Mouse (Mus musculus): ENCODE results near the gene Insl3. TPM values are rescaled to one million over a fixed set of nuclear protein-coding genes. Genes with fewer than 3 reads are reported as not detected.

Insl3 gene
- 10 to 100 TPM; 59.1 to 70.3 TPM for total RNA-seq (2023)

DNA sequence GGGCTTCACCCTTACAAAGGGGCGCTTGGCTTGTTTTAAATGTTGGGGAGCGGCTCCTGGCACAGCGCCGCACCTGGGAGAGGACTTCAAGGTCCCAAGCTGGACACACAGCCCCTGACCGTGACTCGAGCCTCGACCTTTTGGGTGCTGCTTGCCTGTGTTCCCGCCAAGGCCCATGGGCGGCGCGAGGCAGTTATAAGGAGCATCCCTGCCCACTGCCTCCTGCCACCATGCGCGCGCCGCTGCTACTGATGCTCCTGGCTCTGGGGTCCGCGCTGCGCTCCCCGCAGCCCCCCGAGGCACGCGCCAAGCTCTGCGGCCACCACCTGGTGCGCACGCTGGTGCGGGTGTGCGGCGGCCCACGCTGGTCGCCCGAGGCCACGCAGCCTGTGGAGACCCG lies at the start of gene Insl3:
Gene Insl3 (plus strand): TSS at position 187 of the 400 bp plus-strand sequence.

DNA sequence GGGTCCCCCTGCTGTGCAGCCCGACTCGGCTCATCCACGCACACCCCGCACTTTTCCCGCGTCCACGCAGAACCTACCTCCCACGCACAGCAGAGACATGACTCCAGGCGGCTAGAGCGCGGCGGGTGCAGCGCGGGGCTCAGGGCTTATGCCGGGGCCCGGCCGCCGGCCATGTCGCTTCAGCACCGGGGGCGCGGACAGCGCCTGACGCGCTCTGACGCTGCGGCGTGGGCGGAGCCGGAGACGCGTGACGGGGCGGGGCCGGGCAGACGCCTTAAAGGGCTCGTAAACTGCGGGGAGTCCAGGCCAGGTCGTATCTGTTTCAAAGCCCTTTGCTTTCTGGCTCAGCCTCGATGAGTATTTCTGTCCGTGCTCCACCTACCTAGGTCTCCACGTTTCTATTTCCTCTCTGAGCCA lies 17.5 kb upstream of the Insl3 start, which contains the start of gene Unc13a:
Gene Unc13a (minus strand): TSS at position 209 of the 417 bp plus-strand sequence.

DNA sequence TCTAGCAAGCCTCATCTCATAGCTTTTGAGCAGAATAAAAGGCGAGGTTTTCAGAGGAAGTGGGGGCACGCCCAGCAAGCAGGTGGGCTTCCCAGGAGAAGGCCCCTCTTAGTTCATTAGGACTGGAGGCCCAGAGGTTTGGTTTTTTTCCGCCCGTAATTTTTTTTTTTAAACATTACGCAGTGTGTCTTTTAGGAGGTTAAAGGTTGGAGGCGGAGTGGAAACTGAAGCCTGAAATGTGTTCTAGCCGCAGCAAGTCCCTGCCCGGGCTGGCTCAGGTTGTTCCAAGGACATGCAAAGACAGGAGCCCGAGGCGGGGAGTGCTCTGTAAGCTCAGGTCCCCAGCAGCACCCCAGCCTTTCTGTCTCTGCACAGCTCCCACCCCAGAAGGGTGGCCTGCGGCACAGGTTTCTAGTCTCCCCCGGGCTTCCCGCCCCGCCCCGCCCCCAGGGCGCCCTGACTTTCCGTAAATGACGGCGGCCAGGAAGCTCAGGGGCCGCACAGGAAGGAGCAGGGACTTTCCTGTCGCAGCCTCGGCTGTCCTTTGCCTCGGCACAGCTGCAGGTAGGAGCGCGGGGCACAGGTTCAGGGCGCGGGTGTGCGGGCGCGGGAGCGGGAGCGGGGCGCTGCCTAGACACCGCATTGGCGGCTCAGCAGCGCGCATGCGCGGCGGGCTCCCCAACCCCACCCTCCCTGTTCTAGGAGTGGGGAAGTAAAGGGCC lies 12.8 kb upstream of the Insl3 start, which contains the start of gene Jak3:
Gene Jak3 (plus strand): TSS at position 277 of the 722 bp plus-strand sequence.

DNA sequence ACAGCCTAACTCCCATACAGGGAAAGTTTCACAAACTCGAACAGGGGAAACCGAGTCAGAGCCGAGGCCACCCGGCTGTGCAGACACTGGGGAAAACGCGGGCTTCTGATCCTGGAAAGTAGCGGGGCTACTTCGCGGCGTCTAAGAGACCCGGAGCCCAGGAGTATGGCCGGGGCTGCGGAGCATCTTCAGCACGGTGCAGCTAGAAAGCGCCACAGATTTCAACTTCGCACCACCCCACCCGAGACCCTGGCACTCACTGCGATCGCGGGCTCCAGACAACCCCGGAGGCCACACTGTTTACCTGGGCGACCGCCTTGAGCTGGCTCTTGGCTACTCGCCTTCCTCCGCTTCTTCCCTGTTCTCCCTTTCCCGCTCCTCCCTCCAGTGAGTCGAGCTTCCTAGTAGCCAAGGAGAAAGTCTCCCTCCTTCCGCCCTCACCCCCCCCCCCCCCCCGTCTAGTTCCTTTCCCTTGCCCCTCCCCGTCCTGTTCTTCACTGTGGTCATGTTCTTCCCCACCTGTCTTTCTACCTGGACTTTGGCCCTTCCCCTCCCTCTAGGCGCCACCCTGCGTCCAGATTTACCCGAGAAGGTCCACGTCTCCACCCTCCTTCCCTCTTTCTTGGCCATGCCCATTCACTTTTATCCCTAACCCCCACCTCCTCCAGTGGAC lies 12.5 kb downstream of the Insl3 start, which contains the start of gene B3gnt3:
Gene B3gnt3 (minus strand): TSS at position 376 of the 673 bp plus-strand sequence.

DNA sequence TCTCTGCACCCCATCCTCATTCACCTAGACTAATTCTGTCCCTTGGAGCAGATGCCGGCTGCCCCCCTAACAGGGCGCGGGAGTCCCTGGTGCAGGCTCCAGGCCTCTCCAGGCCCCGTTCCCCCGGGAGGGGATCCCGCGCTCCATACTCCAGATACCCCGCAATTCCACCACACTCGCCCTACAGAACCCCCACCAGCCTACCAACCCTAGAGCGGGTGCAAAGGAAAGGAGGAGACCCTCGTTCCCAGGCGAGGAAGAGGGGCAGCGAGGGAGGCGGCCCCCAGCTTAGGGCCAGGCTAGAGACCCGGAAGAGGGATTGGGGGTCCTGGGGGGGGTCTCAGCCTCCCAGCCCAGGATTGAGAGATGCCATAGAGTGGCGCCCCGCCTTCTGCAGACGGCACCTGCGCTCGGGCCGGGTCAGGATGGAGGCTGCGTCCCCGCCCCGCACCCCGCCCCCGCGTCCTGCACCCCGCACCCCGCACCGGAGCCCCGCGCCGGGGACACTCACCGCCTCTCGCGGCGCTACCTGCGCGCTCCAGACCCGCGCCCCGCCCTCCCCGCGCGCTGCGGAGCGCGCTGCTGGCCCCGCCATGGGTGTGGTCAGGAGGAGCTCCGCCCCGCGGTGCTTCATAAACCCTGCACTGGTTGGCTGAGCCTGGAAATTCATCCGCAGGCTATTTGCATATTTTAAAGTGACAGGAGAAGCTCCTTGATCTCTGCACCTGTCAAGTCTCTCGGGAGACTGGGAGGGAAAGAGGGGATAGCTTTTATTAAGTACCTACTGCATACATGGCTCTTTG lies 36.3 kb downstream of the Insl3 start, which contains the start of gene Fcho1:
Gene Fcho1 (minus strand): TSS at position 595 of the 803 bp plus-strand sequence.

Other genes starting within 250 kb of the Insl3 start
- gene Abhd8, start 225.6 kb upstream of the Insl3 start, total RNA-seq (2023) = 10 to 100 TPM; 94.0 to 94.4 TPM
- 10 to 100 TPM; 40.3 to 40.8 TPM for gene Mrpl34, start 224.3 kb upstream of the Insl3 start, total RNA-seq (2023)
- gene Dda1, start 220.0 kb upstream of the Insl3 start, total RNA-seq (2023) = 100 to 1,000 TPM; 109 to 112 TPM
- 10 to 100 TPM; 22.9 to 29.4 TPM for gene Ano8, start 203.3 kb upstream of the Insl3 start, total RNA-seq (2023)
- gene Gtpbp3, start 201.1 kb upstream of the Insl3 start, total RNA-seq (2023) = 10 to 100 TPM; 18.6 to 23.0 TPM
- gene Plvap, start 177.5 kb upstream of the Insl3 start, total RNA-seq (2023) = not detected
- gene Ccdc194, start 163.5 kb upstream of the Insl3 start, total RNA-seq (2023) = not detected
- gene Bst2, start 151.8 kb upstream of the Insl3 start, total RNA-seq (2023) = 10 to 100 TPM; 57.3 to 79.1 TPM
- gene Mvb12a, start 146.3 kb upstream of the Insl3 start, total RNA-seq (2023) = 10 to 100 TPM; 29.8 to 42.6 TPM
- gene Tmem221, start 130.3 kb upstream of the Insl3 start, total RNA-seq (2023) = 1 to 10 TPM in 1 of 2 experiments, under 1 TPM in 1; 0.83 to 1.7 TPM
- gene Nxnl1, start 122.6 kb upstream of the Insl3 start, total RNA-seq (2023) = not detected
- gene Slc27a1, start 120.3 kb upstream of the Insl3 start, total RNA-seq (2023) = 1 to 10 TPM; 4.8 to 5.7 TPM
- 10 to 100 TPM; 56.5 to 58.1 TPM for gene Pgls, start 97.0 kb upstream of the Insl3 start, total RNA-seq (2023)
- gene Fam129c, start 91.6 kb upstream of the Insl3 start, total RNA-seq (2023) = 1 to 10 TPM; 2.4 to 7.0 TPM
- gene Colgalt1, start 78.2 kb upstream of the Insl3 start, total RNA-seq (2023) = 10 to 100 TPM; 47.7 to 51.6 TPM
- gene Unc13a, start 17.5 kb upstream of the Insl3 start, total RNA-seq (2023) = under 1 TPM; 0.64 to 0.95 TPM
- gene Jak3, start 12.9 kb upstream of the Insl3 start, total RNA-seq (2023) = 100 to 1,000 TPM; 103 to 113 TPM
- under 1 TPM; 0.64 to 0.89 TPM for gene B3gnt3, start 12.6 kb downstream of the Insl3 start, total RNA-seq (2023)
- gene Fcho1, start 36.5 kb downstream of the Insl3 start, total RNA-seq (2023) = 100 to 1,000 TPM; 134 to 136 TPM
- gene Zfp709, start 192.8 kb downstream of the Insl3 start, total RNA-seq (2023) = 10 to 100 TPM; 11.8 to 15.9 TPM
- gene Zfp882, start 219.4 kb downstream of the Insl3 start, total RNA-seq (2023) = 10 to 100 TPM; 10.7 to 12.8 TPM
- gene Zfp617, start 219.4 kb downstream of the Insl3 start, total RNA-seq (2023) = 10 to 100 TPM in 1 of 2 experiments, 1 to 10 TPM in 1; 9.0 to 11.0 TPM